Mouse (Mus musculus) liver, embryonic 11.5 days (tissue): ENCODE results near the gene Gm43552. TPM values are rescaled to one million over a fixed set of nuclear protein-coding genes. Genes with fewer than 3 reads are reported as not detected.

Experiments used
- ATAC-seq: fragments of 200-750 bp; cut with Nextera tagmentation; replicated peaks from 2 replicates; pipeline ENCODE4 v1.8.0; 2017; ENCODE audit warnings: moderate number of reproducible peaks, mild to moderate bottlenecking, moderate TSS enrichment, moderate library complexity; ENCODE audit not compliant: low FRiP score
- DNase-seq: peaks from one replicate; pipeline ENCODE4 v3.0.0-alpha.2; 2017; ENCODE audit warnings: low spot score
- H3K27ac ChIP-seq: fragments of 300-500 bp; sonication (generic); 2 replicates; pipeline ENCODE4 v1.5.1; 2014; ENCODE audit warnings: mild to moderate bottlenecking, low read depth, low read length, control low read depth
- H3K27me3 ChIP-seq: fragments of 300-500 bp; sonication (generic); replicated peaks from 2 replicates; pipeline ENCODE4 v1.6.1; 2014; ENCODE audit warnings: low read length, mixed read lengths; ENCODE audit not compliant: control insufficient read depth, insufficient read depth
- H3K36me3 ChIP-seq: fragments of 300-500 bp; sonication (generic); 2 replicates; pipeline ENCODE4 v1.6.1; 2014; ENCODE audit warnings: mild to moderate bottlenecking, low read length, moderate library complexity, mixed read lengths; ENCODE audit not compliant: control insufficient read depth, insufficient read depth
- H3K4me1 ChIP-seq: fragments of 300-500 bp; sonication (generic); replicated peaks from 2 replicates; pipeline ENCODE4 v1.6.1; 2014; ENCODE audit warnings: low read length, mixed read lengths; ENCODE audit not compliant: control insufficient read depth, insufficient read depth
- H3K4me2 ChIP-seq: fragments of 300-500 bp; sonication (generic); 2 replicates; pipeline ENCODE4 v1.6.1; 2014; ENCODE audit warnings: mild to moderate bottlenecking, control low read depth, moderate library complexity
- H3K4me3 ChIP-seq: fragments of 300-500 bp; sonication (generic); 2 replicates; pipeline ENCODE4 v1.5.1; 2014; ENCODE audit warnings: low read depth, low read length, control low read depth
- H3K9ac ChIP-seq: fragments of 300-500 bp; sonication (generic); 2 replicates; pipeline ENCODE4 v1.6.1; 2014; ENCODE audit warnings: low read depth, low read length, control low read depth
- H3K9me3 ChIP-seq: fragments of 300-500 bp; sonication (generic); 2 replicates; pipeline ENCODE4 v1.6.1; 2016; ENCODE audit warnings: low read length, inconsistent platforms, mixed read lengths; ENCODE audit not compliant: control insufficient read depth
- WGBS: fragments of 180-500 bp; shearing (Covaris S2); extraction: QIAGEN DNeasy Blood & Tissue Kit; methylation state at CpG from one replicate; pipeline ENCODE4 v1.1.7; 2014; 5-methylcytosine and 5-hydroxymethylcytosine counted together
- polyA plus RNA-seq: library from polyadenylated mRNA; unstranded; fragments of >200 nt; fragmentation: Nextera tagmentation; extraction: Ambion mirVana; gene quantifications from 2 replicates; pipeline ENCODE4 v1.2.1, GENCODE M21; 2014

The Gm43552 gene
- polyA plus RNA-seq, 1 experiment from 2014 or later: not detected

DNA sequence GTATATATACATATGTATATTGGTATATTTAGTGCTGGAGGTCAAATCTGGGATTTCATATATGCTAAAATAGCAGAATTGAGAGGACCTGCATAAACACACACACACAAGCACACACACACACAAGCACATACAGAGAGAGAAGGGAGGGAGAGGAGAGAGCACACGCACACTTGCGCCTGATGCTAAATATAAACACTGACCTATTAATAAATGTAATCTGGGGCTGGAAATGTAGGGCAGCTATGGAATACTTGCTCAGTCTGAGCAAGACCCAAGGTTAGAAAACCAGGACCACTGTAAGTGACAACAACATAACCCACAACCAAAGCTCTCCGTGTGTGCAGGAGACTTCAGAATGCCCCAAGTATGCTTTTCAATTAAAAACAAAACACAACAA, 33.2 kb downstream of the Gm43552 start:
- DNase-seq (no peak), ATAC-seq (no peak)
- Histone ChIP-seq H3K27me3 (no peaks in the 10 kb centered on the region), H3K4me2 (no peak overlapping the region), H3K4me1 (peaks cover 3% of the 10 kb centered on the region; the same call in 1 of the 2 replicates), H3K4me3 (no peak overlapping the region), H3K9ac (no peak overlapping the region), H3K27ac (no peak overlapping the region), H3K36me3 (no peaks in the 10 kb centered on the region), H3K9me3 (no peaks in the 10 kb centered on the region)
- WGBS: 83% methylated on average over 3 of the region's 3 CpGs

DNA sequence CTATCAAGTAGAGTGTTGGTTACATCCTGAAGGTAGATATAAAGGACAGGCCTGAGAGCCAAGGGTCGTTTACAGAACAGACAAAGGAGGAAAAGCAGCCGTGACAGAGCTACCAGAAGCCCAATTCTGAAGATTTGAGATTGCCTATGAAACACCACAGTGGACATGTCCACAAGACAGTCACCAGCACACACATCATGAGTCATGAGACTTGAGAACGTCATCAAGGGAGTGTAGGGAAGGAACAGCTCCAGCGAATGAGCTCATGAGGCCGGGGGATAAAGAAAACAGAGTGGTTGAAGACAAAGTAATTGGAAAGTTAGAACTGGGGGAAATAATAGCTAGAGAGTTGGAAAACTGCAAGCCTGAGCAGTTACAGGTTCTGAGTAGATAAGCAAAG, 34.8 kb downstream of the Gm43552 start:
- 59% methylated on average over 5 of the region's 5 CpGs for WGBS
- H3K36me3 ChIP-seq: no peaks in the 10 kb centered on the region
- no peak overlapping the region for H3K27ac ChIP-seq
- H3K4me3 ChIP-seq: no peak overlapping the region
- H3K27me3 ChIP-seq: no peaks in the 10 kb centered on the region
- ATAC-seq (no peak), DNase-seq (no peak)
- H3K9me3 ChIP-seq: no peaks in the 10 kb centered on the region
- H3K4me1 ChIP-seq: peaks cover 3% of the 10 kb centered on the region; the same call in 1 of the 2 replicates
- H3K9ac ChIP-seq: no peak overlapping the region
- H3K4me2 ChIP-seq: no peak overlapping the region

DNA sequence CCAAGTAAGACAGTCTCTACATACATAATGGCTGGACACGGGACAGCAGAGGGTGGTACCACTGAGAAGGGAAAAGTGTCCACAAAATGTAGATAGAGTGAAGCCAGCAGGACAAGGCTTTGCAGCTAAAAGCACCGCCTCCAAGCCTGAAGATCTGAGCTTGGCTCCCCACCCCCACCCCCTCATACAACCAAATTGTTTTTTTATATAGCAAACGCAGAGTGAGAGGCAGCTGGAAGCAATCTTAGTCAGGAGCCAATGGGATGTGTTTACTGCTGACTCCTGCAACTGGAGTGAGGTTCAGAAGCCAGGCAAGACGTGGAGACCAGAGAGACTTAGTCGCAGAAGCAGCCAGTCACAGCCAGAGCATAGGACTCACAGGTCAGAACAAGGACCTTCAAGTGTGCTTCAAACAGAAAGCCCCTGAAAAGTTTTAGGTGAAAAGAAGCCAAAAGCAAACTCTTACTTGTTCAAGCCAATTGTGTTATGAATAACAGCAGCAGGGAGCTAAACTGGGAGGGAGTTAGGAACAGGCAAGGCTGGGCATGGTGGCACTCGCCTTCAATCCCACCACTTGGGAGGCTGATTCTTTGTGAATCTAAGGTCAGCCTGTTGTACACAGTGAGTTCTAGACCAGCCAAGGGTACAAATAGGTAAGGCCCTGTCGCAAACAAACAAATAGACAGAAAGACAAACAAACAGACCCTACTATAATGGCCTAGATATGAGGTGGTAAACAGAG, 35.4 kb downstream of the Gm43552 start:
- 59% methylated on average over 7 of the region's 7 CpGs for WGBS
- Histone ChIP-seq H3K9me3 (no peaks in the 10 kb centered on the region), H3K27me3 (no peaks in the 10 kb centered on the region), H3K4me3 (no peak overlapping the region), H3K4me2 (no peak overlapping the region), H3K4me1 (peaks cover 3% of the 10 kb centered on the region; the same call in 1 of the 2 replicates), H3K9ac (no peak overlapping the region), H3K36me3 (no peaks in the 10 kb centered on the region), H3K27ac (no peak overlapping the region)
- no peak for DNase-seq
- no peak for ATAC-seq

DNA sequence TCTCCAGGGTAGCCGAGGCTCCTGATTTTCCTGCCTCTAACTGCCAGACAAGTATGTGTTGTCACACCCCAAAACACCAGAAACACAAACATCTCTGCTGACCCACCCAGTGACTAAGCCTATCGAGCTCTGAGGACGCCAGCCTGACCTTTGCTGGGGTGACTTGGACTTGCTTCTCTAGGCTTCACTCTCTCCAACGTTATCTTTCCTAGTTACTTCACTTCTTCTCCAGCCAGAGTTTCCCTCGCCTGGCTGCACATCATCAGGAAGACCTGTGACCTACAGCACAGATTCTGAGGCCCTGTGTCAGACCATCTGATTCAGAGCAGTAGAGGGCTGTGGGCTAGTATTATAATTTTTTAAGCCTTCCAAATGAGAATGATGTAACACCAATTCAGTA, 37.9 kb downstream of the Gm43552 start:
- Histone ChIP-seq H3K4me3 (no peak overlapping the region), H3K27me3 (no peaks in the 10 kb centered on the region), H3K36me3 (no peaks in the 10 kb centered on the region), H3K4me2 (no peak overlapping the region), H3K4me1 (peaks cover 3% of the 10 kb centered on the region; the same call in 1 of the 2 replicates), H3K9ac (no peak overlapping the region), H3K27ac (no peak overlapping the region), H3K9me3 (no peaks in the 10 kb centered on the region)
- DNase-seq: no peak
- WGBS: 40% methylated on average over 5 of the region's 5 CpGs
- ATAC-seq: no peak

DNA sequence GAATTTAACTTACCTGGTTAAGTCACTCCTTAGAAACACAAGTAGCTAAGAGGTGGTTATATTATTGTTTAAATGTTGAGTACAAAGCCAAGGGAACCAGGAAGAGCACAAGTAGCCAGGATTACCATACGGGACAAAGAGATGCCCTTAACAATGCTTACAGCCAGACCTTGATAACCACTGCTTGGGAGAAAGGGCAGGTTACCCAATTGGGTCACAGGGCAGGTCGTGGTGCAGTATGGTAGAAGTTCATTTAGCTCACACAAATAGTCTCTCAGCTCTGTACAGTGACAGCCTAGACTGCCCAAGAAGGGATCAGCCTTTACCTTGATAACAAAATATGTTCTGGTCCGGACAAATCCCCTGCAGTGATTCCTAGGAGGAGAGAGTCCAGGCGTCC, 43.7 kb downstream of the Gm43552 start:
- no peak for ATAC-seq

DNA sequence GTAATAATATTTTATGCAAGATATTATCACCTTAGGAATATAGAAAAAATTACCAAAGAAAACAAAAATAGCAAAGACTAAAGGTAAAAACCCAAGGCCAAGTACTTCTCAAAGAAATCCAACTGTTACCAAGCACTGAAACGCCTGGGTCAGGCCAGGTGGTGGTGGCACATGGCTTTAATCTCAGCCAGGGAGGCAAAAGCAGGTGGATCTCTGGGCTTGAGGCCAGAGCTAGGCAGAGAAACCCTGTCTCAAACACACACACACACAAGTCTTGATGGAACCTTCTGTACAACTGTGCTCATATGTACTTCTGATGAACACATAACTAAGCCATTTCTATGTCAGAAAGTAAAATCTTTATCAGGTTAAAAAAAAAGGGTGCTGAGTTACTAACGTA, 44.8 kb downstream of the Gm43552 start:
- Histone ChIP-seq H3K36me3 (no peaks in the 10 kb centered on the region), H3K4me1 (peaks cover 6% of the 10 kb centered on the region; the same call in 1 of the 2 replicates), H3K9ac (no peak overlapping the region), H3K9me3 (no peaks in the 10 kb centered on the region), H3K27me3 (no peaks in the 10 kb centered on the region), H3K4me2 (no peak overlapping the region), H3K27ac (no peak overlapping the region), H3K4me3 (no peak overlapping the region)
- WGBS: 83% methylated on average over 2 of the region's 2 CpGs
- DNase-seq (no peak), ATAC-seq (no peak)

More for the DNA sequence above, 43.7 kb downstream of the Gm43552 start:
- Histone ChIP-seq H3K4me1 (0 out of 2 replicates have a peak, but pooled peaks cover 3% of the 10 kb centered on the region), H3K4me2 (no peak overlapping the region), H3K36me3 (no peaks in the 10 kb centered on the region), H3K27ac (no peak overlapping the region), H3K9ac (no peak overlapping the region), H3K9me3 (no peaks in the 10 kb centered on the region), H3K4me3 (no peak overlapping the region), H3K27me3 (no peaks in the 10 kb centered on the region)
- DNase-seq: no peak
- 73% methylated on average over 4 of the region's 4 CpGs for WGBS

DNA sequence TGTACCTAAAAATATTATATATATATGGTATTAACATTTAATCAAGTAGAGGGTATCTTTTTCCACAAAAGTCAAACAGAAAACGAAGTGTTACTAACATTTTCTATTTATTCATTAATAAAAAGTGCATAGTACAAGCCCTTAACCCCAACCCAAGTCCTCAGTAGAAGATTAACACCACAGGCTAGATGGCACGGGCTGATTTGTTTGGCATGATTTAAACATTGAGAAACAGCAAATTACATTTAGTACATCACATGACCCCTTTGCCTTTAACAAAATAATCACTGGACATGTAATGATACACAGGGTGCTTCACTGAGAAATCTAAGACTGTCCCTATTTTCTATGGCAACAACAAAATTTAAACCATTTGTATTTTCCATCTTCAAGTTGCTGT, 45.9 kb downstream of the Gm43552 start:
- DNase-seq (no peak), ATAC-seq (no peak)
- peaks cover 6% of the 10 kb centered on the region; the same call in 1 of the 2 replicates for H3K4me1 ChIP-seq
- H3K27ac ChIP-seq: no peak overlapping the region
- H3K4me2 ChIP-seq: no peak overlapping the region
- no peaks in the 10 kb centered on the region for H3K27me3 ChIP-seq
- no peaks in the 10 kb centered on the region for H3K36me3 ChIP-seq
- H3K4me3 ChIP-seq: no peak overlapping the region
- no peak overlapping the region for H3K9ac ChIP-seq
- WGBS: 76% methylated on average over 2 of the region's 2 CpGs
- no peaks in the 10 kb centered on the region for H3K9me3 ChIP-seq

DNA sequence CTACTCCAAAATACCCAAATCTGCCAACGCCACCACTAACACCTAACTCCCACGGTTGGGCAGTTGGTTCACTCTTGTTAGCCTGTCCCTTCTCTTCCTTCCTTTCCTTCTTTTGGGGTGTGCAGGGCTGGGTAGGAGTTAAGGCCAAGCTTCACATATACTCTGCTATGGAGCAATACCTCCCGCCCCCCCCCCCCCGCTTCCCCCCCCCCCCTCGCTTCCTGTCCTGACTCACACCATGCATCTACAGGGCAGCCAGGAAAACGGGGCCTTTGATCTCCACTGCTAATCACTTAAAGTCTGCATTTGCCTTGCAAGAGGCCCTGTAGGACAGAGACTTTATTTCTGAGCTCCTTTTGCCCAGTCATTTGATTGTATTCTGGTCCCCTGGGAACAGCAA, 47.7 kb downstream of the Gm43552 start:
- ATAC-seq: no peak
- 47% methylated on average over 4 of the region's 6 CpGs for WGBS

DNA sequence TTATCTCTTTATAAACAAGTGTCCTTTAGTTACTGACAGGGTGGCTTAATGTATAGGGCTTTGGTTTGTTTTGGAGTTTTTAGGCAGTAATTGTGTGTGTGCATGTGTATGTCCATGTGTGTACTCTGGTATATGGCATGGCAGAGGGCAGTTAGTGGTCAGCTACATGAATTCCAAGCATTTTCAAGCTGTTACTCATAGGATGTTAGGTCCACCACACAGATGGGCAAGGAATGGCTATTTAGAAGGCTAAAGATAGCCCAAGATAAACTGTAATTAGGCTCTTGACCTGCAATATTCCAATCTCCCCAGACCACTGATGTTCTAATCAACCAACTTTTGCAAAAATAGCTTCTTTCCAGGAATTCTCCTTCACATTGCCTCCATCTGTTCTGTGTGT, 54.6 kb downstream of the Gm43552 start:
- Histone ChIP-seq H3K9me3 (no peaks in the 10 kb centered on the region), H3K4me3 (no peak overlapping the region), H3K4me2 (no peak overlapping the region), H3K27ac (no peak overlapping the region), H3K27me3 (no peaks in the 10 kb centered on the region), H3K36me3 (no peaks in the 10 kb centered on the region), H3K4me1 (peaks cover 5% of the 10 kb centered on the region; the same call in 1 of the 2 replicates), H3K9ac (no peak overlapping the region)
- DNase-seq: no peak
- ATAC-seq: no peak

More for the DNA sequence above, 47.7 kb downstream of the Gm43552 start:
- DNase-seq: no peak
- no peak overlapping the region for H3K27ac ChIP-seq
- H3K4me1 ChIP-seq: peaks cover 6% of the 10 kb centered on the region; the same call in 1 of the 2 replicates
- no peak overlapping the region for H3K4me2 ChIP-seq
- no peak overlapping the region for H3K4me3 ChIP-seq
- H3K9me3 ChIP-seq: no peaks in the 10 kb centered on the region
- no peak overlapping the region for H3K9ac ChIP-seq
- H3K36me3 ChIP-seq: no peaks in the 10 kb centered on the region
- no peaks in the 10 kb centered on the region for H3K27me3 ChIP-seq
